Mouse (Mus musculus): ENCODE data around the gene Matn1.

Matn1 gene

GRCm38 (mm10) chr4:130917564-130917963, 26.6 kb upstream of the Matn1 start:
- no peak for DNase-seq (ENCODE audit: low read depth, low spot score)

DNA sequence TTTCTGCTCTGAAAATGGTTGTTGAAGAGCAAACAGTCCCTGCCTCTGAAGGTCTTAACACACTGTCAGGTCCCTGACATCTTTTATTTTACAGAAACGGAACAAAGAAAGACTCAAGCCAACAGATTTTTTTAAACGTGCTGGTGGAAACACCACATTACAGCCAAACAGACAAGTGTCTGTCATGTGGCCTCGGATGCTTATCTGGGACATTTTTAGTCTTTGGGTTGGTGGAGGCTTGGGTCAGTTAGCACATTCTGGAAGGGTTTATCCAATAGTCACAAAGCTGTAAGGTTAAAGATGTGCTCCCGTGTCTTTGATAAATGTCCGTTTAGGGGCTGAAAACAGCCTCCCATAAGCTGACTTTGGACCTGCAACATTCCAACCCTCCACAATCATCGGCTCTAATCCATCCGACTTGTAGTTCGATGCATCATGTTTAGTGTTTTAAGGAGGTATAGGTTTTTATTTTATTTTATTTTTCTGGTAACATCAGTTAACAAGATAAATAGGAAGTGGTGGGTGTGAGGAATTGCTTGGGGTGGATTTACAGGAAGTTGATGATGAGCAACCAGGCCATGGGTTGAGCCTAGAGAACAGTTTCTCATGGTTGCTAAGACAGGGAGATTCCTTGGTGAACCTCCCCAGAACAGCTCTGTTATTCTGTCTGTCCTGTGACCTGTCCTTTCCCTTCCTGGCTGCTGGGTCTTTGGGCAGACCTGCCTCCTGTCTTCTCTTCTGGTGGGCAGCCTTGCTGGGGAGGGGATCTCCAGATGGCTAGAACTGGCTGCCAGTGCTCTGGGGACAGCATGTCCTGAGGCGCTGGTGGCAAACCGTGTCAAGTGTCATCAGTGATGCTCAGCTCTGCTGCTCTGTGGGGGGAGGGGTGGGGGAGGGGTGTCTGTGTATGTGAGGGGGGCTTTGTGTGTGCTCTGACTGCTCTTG, 25.1 kb upstream of the Matn1 start:
- no peak for DNase-seq (ENCODE audit: low read depth, low spot score)

DNA sequence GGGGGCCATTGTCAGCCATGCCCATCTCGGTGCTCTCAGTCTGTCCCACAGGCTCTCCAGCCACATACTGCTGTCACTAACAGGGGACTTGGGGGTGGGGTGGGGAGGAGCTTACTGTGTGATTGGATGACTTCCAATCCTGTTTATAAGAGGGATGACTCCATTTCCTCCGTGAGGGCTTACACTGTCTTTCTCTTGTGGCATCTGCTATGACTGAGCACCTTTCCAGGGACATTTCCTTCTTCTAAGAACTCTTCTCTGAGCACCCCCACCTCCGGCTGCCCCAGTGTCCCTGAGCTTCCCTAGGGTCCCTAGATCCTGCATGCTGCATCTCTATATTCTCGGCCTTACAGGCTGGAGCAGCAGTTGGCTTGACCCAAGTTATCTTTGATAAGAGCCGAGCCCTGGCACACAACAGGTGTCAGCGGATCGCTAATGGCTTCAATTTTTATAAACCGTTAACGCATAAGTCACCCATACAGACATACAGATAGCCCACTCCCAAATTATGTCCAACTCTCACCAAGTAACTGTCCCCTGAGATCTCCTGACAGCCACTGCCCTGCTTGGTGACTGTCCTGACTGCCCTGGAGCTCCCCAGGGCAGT, 24.3 kb upstream of the Matn1 start:
- DNase-seq (ENCODE audit: low read depth, low spot score): peak; percentile 37

DNA sequence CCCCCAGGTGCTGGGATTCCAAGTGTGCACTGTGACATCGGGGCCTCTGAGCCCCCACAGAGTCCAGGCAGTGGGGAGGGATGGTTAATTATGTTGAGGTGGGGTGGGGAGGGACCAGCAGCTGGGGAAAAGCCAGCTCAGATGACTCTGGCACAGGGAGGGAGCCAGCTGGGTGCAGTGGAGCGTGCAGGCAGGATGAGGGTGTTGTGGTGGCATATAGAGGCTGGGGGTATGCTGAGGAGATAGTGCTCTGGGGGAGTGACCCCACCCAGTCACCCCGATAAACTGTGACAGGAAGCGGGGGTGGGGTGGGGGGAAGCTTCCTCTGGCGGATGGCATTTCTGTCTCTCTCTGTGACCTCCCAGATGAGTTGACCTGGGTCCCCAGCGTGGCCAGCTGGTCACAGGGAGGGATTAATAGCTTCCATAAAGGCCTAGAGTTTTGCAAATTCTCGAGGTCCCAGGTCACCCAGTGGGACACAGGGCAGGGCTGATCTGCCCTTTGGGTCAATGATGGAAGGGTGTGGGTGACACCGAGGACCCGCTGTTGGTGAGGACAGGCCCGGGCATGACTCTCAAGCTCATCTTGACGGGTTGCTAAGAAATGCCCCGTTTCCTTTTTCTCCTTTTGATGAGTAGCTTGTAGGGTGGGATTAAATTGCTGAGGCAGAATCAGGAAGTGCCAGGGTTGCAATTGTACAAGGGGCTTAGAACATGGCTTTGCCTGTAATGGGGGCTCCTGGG, 23.1 kb upstream of the Matn1 start:
- peak; percentile 52 for DNase-seq (ENCODE audit: low read depth, low spot score)

GRCm38 (mm10) chr4:130921986-130922385, 22.2 kb upstream of the Matn1 start:
- DNase-seq (ENCODE audit: low read depth, low spot score): no peak

DNA sequence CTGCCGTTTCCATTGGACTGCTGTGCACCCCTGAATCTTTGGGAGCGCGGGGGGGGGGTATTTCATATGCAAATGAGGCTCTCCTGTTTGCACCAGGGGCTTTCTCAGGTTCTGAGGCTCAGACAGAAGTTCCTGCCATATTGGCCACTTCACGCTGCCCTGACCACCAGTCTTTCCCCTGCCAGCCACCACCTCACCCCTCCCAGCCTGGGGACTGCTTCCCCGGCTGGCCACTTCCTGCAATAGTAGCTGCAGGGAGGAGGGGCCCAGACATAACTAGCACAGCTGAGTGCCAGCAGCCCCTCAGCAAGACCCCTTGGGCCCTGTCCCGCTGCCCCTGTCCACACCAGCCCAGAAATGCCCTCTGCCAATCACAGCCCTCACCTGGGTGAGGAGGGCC, 17.9 kb upstream of the Matn1 start:
- no peak for DNase-seq (ENCODE audit: low read depth, low spot score)

DNA sequence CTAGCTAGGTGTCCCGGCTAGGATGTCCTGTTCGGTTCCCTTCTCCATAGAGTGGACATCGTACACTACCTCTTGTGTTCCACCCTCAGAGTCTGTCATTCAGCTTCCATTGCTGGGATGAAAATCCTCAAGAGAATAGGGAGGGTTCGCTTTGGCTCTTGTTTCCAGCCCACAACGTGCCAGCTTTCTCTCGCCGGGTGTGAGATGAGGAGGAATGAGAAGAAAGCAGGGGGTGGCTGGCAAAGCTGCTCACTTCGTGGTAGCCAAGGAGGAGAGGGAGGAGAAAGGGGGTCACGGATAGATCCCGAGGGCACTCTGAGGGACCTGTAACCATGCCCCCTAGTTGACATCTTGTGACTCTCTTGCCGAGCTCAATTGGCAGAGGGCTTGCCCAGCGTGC, 16.4 kb upstream of the Matn1 start:
- DNase-seq (ENCODE audit: low read depth, low spot score): no peak

- DNase-seq (ENCODE audit: low read depth, low spot score): no peak
Observed at GRCm38 (mm10) chr4:130942644-130943043, 1.5 kb upstream of the Matn1 start.

DNA sequence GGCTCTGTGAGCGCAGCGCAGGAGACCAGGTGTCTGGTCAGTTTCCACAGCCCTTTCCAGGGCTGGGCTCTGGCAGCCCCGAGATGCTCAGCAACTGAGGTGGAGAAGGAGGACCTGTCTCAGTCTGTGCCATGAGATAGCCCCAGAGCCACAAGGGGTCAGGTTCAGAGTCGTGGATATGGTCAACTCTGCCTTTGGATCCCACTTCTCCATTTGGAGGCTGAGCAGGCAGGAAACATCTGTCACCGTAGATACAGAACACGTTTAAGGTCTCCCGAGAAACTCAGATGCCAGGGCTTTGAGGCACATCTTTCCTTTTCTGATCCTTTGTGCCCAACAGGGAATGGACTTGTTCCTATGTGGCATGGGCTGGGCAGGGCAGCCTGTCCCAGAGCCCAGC, 594 bp downstream of the Matn1 start:
- no peak for DNase-seq (ENCODE audit: low read depth, low spot score)

DNA sequence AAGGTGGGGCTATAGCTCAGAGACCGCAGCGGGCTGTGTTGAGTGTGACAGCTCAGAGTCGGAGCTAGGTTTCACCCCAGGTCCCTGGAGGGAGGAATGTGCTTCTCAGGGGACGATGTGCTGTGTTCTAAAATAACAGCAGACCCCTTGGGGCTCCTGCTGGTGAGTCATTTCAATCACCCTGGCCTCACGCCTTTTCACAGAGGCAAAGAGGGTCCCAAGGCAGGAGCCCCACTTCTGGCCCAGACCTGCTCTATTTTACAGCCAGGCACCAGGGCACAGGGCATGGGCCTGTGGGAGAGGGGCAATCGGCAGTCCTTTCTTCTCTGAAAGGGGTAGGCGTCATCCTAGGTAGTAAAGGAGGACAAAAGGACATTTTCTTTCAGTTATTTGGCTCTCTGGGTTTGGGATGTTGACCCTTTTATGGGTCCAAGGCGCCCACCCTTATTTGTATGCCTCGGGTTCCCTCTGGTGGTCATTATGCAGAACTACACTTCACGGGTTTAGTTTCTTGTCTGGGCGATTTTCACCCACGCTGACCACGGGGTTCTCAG, 3.0 kb downstream of the Matn1 start:
- peak; percentile 60 for DNase-seq (ENCODE audit: low read depth, low spot score)

DNA sequence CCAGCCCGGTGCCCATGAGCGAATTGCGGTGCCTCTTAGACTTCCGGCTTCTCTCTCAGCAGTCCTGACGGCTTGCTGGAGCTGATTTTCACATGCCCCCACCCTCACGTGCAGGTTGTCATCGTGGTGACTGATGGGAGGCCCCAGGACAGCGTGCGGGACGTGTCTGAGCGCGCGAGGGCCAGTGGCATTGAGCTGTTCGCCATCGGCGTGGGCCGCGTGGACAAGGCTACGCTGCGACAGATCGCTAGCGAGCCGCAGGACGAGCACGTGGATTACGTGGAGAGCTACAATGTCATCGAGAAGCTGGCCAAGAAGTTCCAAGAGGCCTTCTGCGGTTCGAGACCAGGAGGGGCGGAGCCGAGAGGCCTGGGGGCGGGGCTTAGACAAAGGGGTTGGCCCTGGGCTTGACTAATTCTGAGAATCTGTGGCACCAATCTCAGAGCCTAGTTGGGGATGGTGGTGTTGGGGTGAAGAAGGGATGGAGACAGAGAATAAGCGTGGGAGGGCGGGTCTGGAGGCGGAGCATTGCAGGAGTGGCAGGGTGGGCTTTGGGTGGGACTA, 5.7 kb downstream of the Matn1 start:
- peak; percentile 61 for DNase-seq (ENCODE audit: low read depth, low spot score)

- peak; percentile 84 for DNase-seq (ENCODE audit: low read depth, low spot score)
Observed at GRCm38 (mm10) chr4:130952531-130952930, 8.3 kb downstream of the Matn1 start.

- no peak for DNase-seq (ENCODE audit: low read depth, low spot score)
Observed at GRCm38 (mm10) chr4:130957156-130957555, 13.0 kb downstream of the Matn1 start.

GRCm38 (mm10) chr4:130958812-130959211, 14.6 kb downstream of the Matn1 start:
- DNase-seq (ENCODE audit: low read depth, low spot score): no peak

DNA sequence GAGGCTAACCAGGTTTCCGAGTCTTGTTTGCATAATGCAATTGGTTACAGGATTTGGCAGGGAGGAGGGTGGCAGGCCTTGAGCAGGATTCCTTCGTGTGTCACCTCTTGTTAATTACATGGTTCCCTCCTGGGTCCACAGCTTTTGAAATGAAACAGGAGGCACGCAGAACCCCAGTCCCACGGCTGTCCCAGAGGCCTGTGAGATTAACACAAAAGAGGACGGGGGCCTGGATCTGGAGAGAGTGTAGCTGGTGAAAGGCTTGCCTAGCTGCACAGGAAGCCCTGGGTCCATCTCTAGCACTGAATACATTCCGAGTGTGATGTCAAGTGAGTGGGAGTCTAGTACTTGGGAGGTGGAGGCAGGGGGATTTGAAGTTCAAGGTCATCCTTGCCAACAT, 15.5 kb downstream of the Matn1 start:
- no peak for DNase-seq (ENCODE audit: low read depth, low spot score)

GRCm38 (mm10) chr4:130960118-130960734, 16.0 kb downstream of the Matn1 start:
- DNase-seq (ENCODE audit: low read depth, low spot score): peak; percentile 87

GRCm38 (mm10) chr4:130971278-130971677, 27.1 kb downstream of the Matn1 start:
- peak; percentile 42 for DNase-seq (ENCODE audit: low read depth, low spot score)

DNA sequence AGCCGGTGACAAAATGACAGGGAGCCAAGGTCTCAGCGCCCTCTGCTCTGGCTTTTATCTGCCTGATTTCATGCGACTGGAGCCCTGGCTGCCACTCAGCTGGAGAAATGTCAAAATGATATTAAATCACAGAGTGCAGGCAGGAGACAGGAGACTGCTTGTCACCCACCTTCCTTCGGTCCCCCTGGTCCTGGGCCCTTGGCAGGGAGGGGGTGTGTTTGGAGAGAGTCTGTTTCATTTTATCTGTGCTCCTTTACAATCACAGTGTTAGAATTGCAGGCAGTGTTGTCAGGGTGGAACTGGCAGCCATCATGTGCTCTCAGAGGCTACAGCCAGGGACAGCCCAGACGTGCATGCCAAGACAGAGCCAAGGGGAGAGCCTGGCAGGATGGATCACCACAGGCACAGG, 28.2 kb downstream of the Matn1 start:
- no peak for DNase-seq (ENCODE audit: low read depth, low spot score)

- DNase-seq (ENCODE audit: low read depth, low spot score): no peak
Observed at GRCm38 (mm10) chr4:130973332-130974263, 29.4 kb downstream of the Matn1 start.

DNA sequence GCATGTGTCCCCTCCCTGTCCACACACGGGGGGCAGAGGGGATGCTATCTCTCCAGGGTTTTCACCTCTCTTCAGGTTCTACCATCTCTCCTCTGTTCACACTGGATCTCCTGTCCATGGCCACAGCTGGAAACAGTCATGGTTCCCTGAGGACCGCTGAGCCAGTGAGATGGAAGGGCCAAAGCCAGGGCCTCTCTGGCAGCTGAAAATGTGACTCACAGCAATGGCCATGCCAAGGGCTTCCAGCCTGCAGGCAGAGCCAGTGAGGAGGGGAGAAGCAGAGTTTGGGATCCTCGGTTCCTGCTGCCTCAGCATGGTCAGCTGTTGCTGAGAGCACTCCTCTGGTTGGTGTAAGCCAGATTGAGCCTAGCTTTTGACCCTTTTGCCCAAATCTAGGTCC, 34.8 kb downstream of the Matn1 start:
- no peak for DNase-seq (ENCODE audit: low read depth, low spot score)

Data from ZHBTc4 (cell line).